In the genomic region with DNA sequence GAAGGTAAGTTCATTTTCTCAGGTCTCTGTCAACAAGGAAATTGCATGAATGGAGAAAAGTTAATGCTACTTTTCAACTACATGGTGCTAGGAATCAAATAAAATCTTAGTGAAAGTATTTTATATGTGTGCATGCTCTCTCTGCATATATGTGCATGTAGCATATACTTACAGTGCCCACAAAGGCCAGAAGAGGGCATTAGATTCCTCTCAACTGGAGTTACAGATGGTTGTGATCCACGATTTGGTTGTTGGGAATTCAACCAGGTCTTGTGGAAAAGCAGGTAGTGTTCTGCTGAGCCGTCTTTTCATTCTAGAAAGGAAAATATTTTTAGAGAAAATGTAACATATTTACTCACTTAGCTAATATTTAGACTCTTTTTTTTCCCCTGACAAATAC, we compare ENCODE assay signal across 19 mouse cellular contexts.
A peak's percentile ranks its signal among the peaks of the same experiment; 100 is the strongest.
DNase-seq lines count a peak whose midpoint lies in the region; ATAC-seq and TF ChIP-seq lines count a peak whose summit lies in the region.
"Had no signal": no experiment of that assay in that cellular context is flagged by ENCODE, and none has a peak within 500 bp of the region (broad histone marks: within the 10 kb centered on the region; RNA-seq: fewer than 3 reads in every experiment).

No protein-coding gene starts in this region.

- no peak for ATAC-seq in CD4-positive, CD25-positive, alpha-beta regulatory T cell, adult 4 months
- no peak for ATAC-seq in intestine, postnatal 0 days
- no peak for ATAC-seq in intestine, embryonic 16.5 days

- H3K27me3 ChIP-seq in intestine, postnatal 0 days (replicated peaks; ENCODE audit: control insufficient read depth, insufficient read depth, low read length): no peaks in the 10 kb centered on the region
- H3K27me3 ChIP-seq in intestine, embryonic 16.5 days (replicated peaks; ENCODE audit: control insufficient read depth, insufficient read depth, low read length): no peaks in the 10 kb centered on the region
- H3K27me3 ChIP-seq: embryonic facial prominence, embryonic 12.5 days; limb, embryonic 13.5 days; megakaryocyte, embryonic 14.5 days had no signal

- H3K4me3 ChIP-seq in intestine, postnatal 0 days (ENCODE audit: low read depth, low read length): no peak overlapping the region
- H3K4me3 ChIP-seq in intestine, embryonic 16.5 days (ENCODE audit: low read length): no peak overlapping the region
- H3K4me3 ChIP-seq: embryonic facial prominence, embryonic 12.5 days; hindbrain, embryonic 10.5 days; left cerebral cortex, adult 2 months; limb, embryonic 13.5 days; megakaryocyte, embryonic 14.5 days had no signal

- peak; percentile 10 for DNase-seq in CD4-positive, CD25-positive, alpha-beta regulatory T cell, adult 2 months (ENCODE audit: low read depth, low spot score)
- DNase-seq in ES-CJ7 (ENCODE audit: low read depth, low spot score): peak; percentile 34
- DNase-seq in mesoderm, embryonic 11.5 days (ENCODE audit: low read depth, low spot score): peak; percentile 4
- DNase-seq in T-cell, adult 2 months (ENCODE audit: low spot score): no peak
- DNase-seq in gastrocnemius, postnatal 4 days (ENCODE audit: low spot score in 2 of 2): no peak
- DNase-seq: adrenal gland, adult 2 months; cerebellum, adult 8-10 months; kidney, adult 2 months; kidney, postnatal 4 days; lung, adult 18-20 months had no signal

- TF ChIP-seq CTCF in intestine, postnatal 0 days (IDR thresholded peaks at IDR 0.05; ENCODE audit: low read depth): peak; percentile 39

- 87% methylated on average over 2 of the region's 2 CpGs for WGBS in intestine, postnatal 0 days
- WGBS in intestine, embryonic 16.5 days: 84% methylated on average over 2 of the region's 2 CpGs

- no peaks in the 10 kb centered on the region for H3K4me1 ChIP-seq in intestine, postnatal 0 days (replicated peaks; ENCODE audit: control insufficient read depth, insufficient read depth, low read length)
- H3K4me1 ChIP-seq in intestine, embryonic 16.5 days (ENCODE audit: control insufficient read depth, insufficient read depth, low read length): no peaks in the 10 kb centered on the region
- H3K4me1 ChIP-seq: embryonic facial prominence, embryonic 12.5 days; hindbrain, embryonic 10.5 days; limb, embryonic 13.5 days; megakaryocyte, embryonic 14.5 days had no signal

- peaks cover 78% of the 10 kb centered on the region for H3K36me3 ChIP-seq in intestine, postnatal 0 days (ENCODE audit: control insufficient read depth, insufficient read depth)
- H3K36me3 ChIP-seq in intestine, embryonic 16.5 days (ENCODE audit: control insufficient read depth, insufficient read depth, low read length): peaks cover 8% of the 10 kb centered on the region; the same call in 1 of the 2 replicates

- H3K9ac ChIP-seq in intestine, postnatal 0 days (ENCODE audit: low read depth, low read length): no peak overlapping the region
- H3K9ac ChIP-seq in intestine, embryonic 16.5 days (ENCODE audit: low read depth, low read length): no peak overlapping the region
- H3K9ac ChIP-seq: embryonic facial prominence, embryonic 12.5 days; limb, embryonic 13.5 days had no signal

- no peak overlapping the region for H3K27ac ChIP-seq in intestine, postnatal 0 days (ENCODE audit: low read depth, low read length)
- H3K27ac ChIP-seq in intestine, embryonic 16.5 days (ENCODE audit: low read length): no peak overlapping the region
- H3K27ac ChIP-seq: embryonic facial prominence, embryonic 12.5 days; hindbrain, embryonic 10.5 days; left cerebral cortex, adult 2 months; limb, embryonic 13.5 days had no signal

- no peak overlapping the region for H3K4me2 ChIP-seq in intestine, postnatal 0 days (replicated peaks; ENCODE audit: low read depth)
- no peak overlapping the region for H3K4me2 ChIP-seq in intestine, embryonic 16.5 days (ENCODE audit: low read depth, low read length)
- H3K4me2 ChIP-seq: embryonic facial prominence, embryonic 12.5 days; heart, embryonic 11.5 days; limb, embryonic 13.5 days had no signal

- no peaks in the 10 kb centered on the region for H3K9me3 ChIP-seq in intestine, postnatal 0 days (ENCODE audit: control insufficient read depth)
- no peaks in the 10 kb centered on the region for H3K9me3 ChIP-seq in intestine, embryonic 16.5 days (ENCODE audit: control insufficient read depth, low read length)
- H3K9me3 ChIP-seq: embryonic facial prominence, embryonic 12.5 days; hindbrain, embryonic 10.5 days; limb, embryonic 13.5 days; megakaryocyte, embryonic 14.5 days had no signal

Comparison
In these comparisons a context has a peak if more than half of its experiments do, and no peak if none do; other contexts are left out.
1. DNase-seq: peak in CD4-positive, CD25-positive, alpha-beta regulatory T cell, adult 2 months (single experiment), ES-CJ7 (single experiment) and mesoderm, embryonic 11.5 days (single experiment); none in T-cell, adult 2 months (single experiment) and gastrocnemius, postnatal 4 days (0 of 2).